Comparison of ENCODE assay signal across 8 mouse cellular contexts in genomic region chr4:141618565-141619243, GRCm38 (mm10). TPM values are rescaled to one million over a fixed set of nuclear protein-coding genes. Genes with fewer than 3 reads are reported as not detected.
DNase-seq lines count a peak whose midpoint lies in the region; ATAC-seq and TF ChIP-seq lines count a peak whose summit lies in the region.

TSS of gene Tmem82 (minus strand) at chr4:141618633.

- intact Hi-C loops in heart, postnatal 10 days (cut with DNase I), result loop anchor here (2.0 to 5.0 kb wide), 3 partner anchors 62 to 339 kb away; no protein-coding TSS in a partner anchor

- no peak within 1 kb of the TSS for H3K27ac ChIP-seq in layer of hippocampus, adult 2 months
- H3K27ac ChIP-seq in embryonic facial prominence, embryonic 12.5 days, result no peak within 1 kb of the TSS
- peak within 1 kb of the TSS; percentile 64 for H3K27ac ChIP-seq in limb, embryonic 10.5 days
- 0 out of 2 replicates have a peak within 1 kb of the TSS, but pooled peaks have one; percentile 14 for H3K27ac ChIP-seq in stomach, embryonic 16.5 days (ENCODE audit: low read length)

- H3K4me3 ChIP-seq in layer of hippocampus, adult 2 months, result no peak within 1 kb of the TSS; the same call in 1 of the 2 replicates
- H3K4me3 ChIP-seq in embryonic facial prominence, embryonic 12.5 days, result peak within 1 kb of the TSS; percentile 24
- H3K4me3 ChIP-seq in limb, embryonic 10.5 days, result peak within 1 kb of the TSS; percentile 46
- H3K4me3 ChIP-seq in stomach, embryonic 16.5 days (replicated peaks; ENCODE audit: low read length), result peak within 1 kb of the TSS; percentile 35

- peak within 1 kb of the TSS; percentile 45 for H3K4me2 ChIP-seq in embryonic facial prominence, embryonic 12.5 days (replicated peaks)
- peak within 1 kb of the TSS; percentile 59 for H3K4me2 ChIP-seq in stomach, embryonic 16.5 days (ENCODE audit: low read depth, low read length)

- peaks cover 6% of the 10 kb centered on the region for H3K27me3 ChIP-seq in embryonic facial prominence, embryonic 12.5 days
- H3K27me3 ChIP-seq in limb, embryonic 10.5 days (ENCODE audit: low read depth, poor library complexity, severe bottlenecking), result no peaks in the 10 kb centered on the region
- H3K27me3 ChIP-seq in stomach, embryonic 16.5 days (ENCODE audit: control insufficient read depth, insufficient read depth, low read length), result no peaks in the 10 kb centered on the region

- TF ChIP-seq CTCF in layer of hippocampus, adult 2 months (conservative IDR thresholded peaks at IDR 0.05), result peak; percentile 73

- H3K9me3 ChIP-seq in embryonic facial prominence, embryonic 12.5 days, result no peaks in the 10 kb centered on the region
- no peaks in the 10 kb centered on the region for H3K9me3 ChIP-seq in limb, embryonic 10.5 days (replicated peaks)
- no peaks in the 10 kb centered on the region for H3K9me3 ChIP-seq in stomach, embryonic 16.5 days (replicated peaks; ENCODE audit: control insufficient read depth, low read length)

- 0 out of 2 replicates have a peak within 1 kb of the TSS, but pooled peaks have one; percentile 27 for H3K9ac ChIP-seq in embryonic facial prominence, embryonic 12.5 days
- H3K9ac ChIP-seq in stomach, embryonic 16.5 days (ENCODE audit: low read length), result peak within 1 kb of the TSS; percentile 64

- ATAC-seq in embryonic facial prominence, embryonic 12.5 days (ENCODE audit: insufficient number of reproducible peaks, insufficient read depth, low FRiP score, low TSS enrichment), result no peak
- ATAC-seq in stomach, embryonic 16.5 days (ENCODE audit: insufficient read depth, low FRiP score), result no peak

- WGBS in embryonic facial prominence, embryonic 12.5 days, result 23% methylated on average over 20 of the region's 20 CpGs
- 31% methylated on average over 20 of the region's 20 CpGs for WGBS in limb, embryonic 10.5 days
- 26% methylated on average over 20 of the region's 20 CpGs for WGBS in stomach, embryonic 16.5 days

- DNase-seq in layer of hippocampus, adult 2 months (ENCODE audit: low spot score in 2 of 2), result peak; percentile 29 to 53
- no peak for DNase-seq in layer of hippocampus, adult 11-12 months (ENCODE audit: low spot score)
- DNase-seq in adipocyte (ENCODE audit: low spot score), result peak; percentile 57
- DNase-seq in heart, postnatal 10 days, result peak; percentile 76 to 85
- peak; percentile 75 for DNase-seq in limb, embryonic 10.5 days (ENCODE audit: low spot score)
- DNase-seq in mesoderm, embryonic 11.5 days (ENCODE audit: low read depth, low spot score), result peak; percentile 74

- 0 out of 2 replicates have a peak, but pooled peaks cover 6% of the 10 kb centered on the region for H3K4me1 ChIP-seq in embryonic facial prominence, embryonic 12.5 days
- H3K4me1 ChIP-seq in limb, embryonic 10.5 days, result peaks cover 33% of the 10 kb centered on the region
- H3K4me1 ChIP-seq in stomach, embryonic 16.5 days (ENCODE audit: control insufficient read depth, insufficient read depth, low read length), result peaks cover 18% of the 10 kb centered on the region

- no peaks in the 10 kb centered on the region for H3K36me3 ChIP-seq in embryonic facial prominence, embryonic 12.5 days
- H3K36me3 ChIP-seq in limb, embryonic 10.5 days, result no peaks in the 10 kb centered on the region
- H3K36me3 ChIP-seq in stomach, embryonic 16.5 days (ENCODE audit: control insufficient read depth, insufficient read depth, low read length), result no peaks in the 10 kb centered on the region

RNA-seq across cellular contexts. Expression of gene Tmem82, which starts in this region (rescaled TPM):
- under 1 TPM; 0.37 to 0.56 TPM for total RNA-seq in layer of hippocampus, adult 2 months (2021)
- polyA plus RNA-seq in embryonic facial prominence, embryonic 12.5 days (2016; fragmentation: Nextera tagmentation; extraction: Ambion mirVana), result 0.54 and 0.56 TPM in 2 replicates
- 10 to 100 TPM; 11.2 to 15.6 TPM for total RNA-seq in heart, postnatal 10 days (2021)
- polyA plus RNA-seq in limb, embryonic 10.5 days (2016; fragmentation: Nextera tagmentation; extraction: Ambion mirVana), result 1.1 and 1.6 TPM in 2 replicates
- polyA plus RNA-seq in stomach, embryonic 16.5 days (2015; fragmentation: Nextera tagmentation; extraction: Ambion mirVana), result 2.7 and 3.8 TPM in 2 replicates

Comparison
In these comparisons a context has a peak if more than half of its experiments do, and no peak if none do; other contexts are left out.
1. RNA of gene Tmem82 (total RNA-seq): 11.2 to 15.6 TPM in heart, postnatal 10 days; 0.37 to 0.56 TPM in layer of hippocampus, adult 2 months; every median in the first group is over 4 times any median in the second.
2. Peak in DNase-seq in layer of hippocampus, adult 2 months; RNA of the gene not detected or under 1 TPM.
3. H3K27ac ChIP-seq: peak in limb, embryonic 10.5 days (single experiment) and stomach, embryonic 16.5 days (single experiment); none in layer of hippocampus, adult 2 months (single experiment) and embryonic facial prominence, embryonic 12.5 days (single experiment).